ENCODE assay signal across 8 mouse cellular contexts in genomic region chr13:109992775-109993505, GRCm38 (mm10).
A peak's percentile ranks its signal among the peaks of the same experiment; 100 is the strongest.
DNase-seq lines count a peak whose midpoint lies in the region; ATAC-seq and TF ChIP-seq lines count a peak whose summit lies in the region.

No protein-coding gene starts in this region.

- no peak overlapping the region for H3K27ac ChIP-seq in intestine, embryonic 16.5 days (ENCODE audit: low read length)
- no peak overlapping the region for H3K27ac ChIP-seq in lung, embryonic 14.5 days (ENCODE audit: low read depth)
- H3K27ac ChIP-seq in liver, embryonic 11.5 days (ENCODE audit: low read depth, low read length): no peak overlapping the region

- H3K4me1 ChIP-seq in intestine, embryonic 16.5 days (ENCODE audit: control insufficient read depth, insufficient read depth, low read length): no peaks in the 10 kb centered on the region
- peaks cover 6% of the 10 kb centered on the region for H3K4me1 ChIP-seq in lung, embryonic 14.5 days (ENCODE audit: insufficient read depth)
- H3K4me1 ChIP-seq in liver, embryonic 11.5 days (replicated peaks; ENCODE audit: control insufficient read depth, insufficient read depth, low read length): no peaks in the 10 kb centered on the region

- no peaks in the 10 kb centered on the region for H3K36me3 ChIP-seq in intestine, embryonic 16.5 days (ENCODE audit: control insufficient read depth, insufficient read depth, low read length)
- H3K36me3 ChIP-seq in lung, embryonic 14.5 days (ENCODE audit: insufficient read depth): no peaks in the 10 kb centered on the region
- H3K36me3 ChIP-seq in liver, embryonic 11.5 days (ENCODE audit: control insufficient read depth, insufficient read depth, low read length): no peaks in the 10 kb centered on the region

- H3K4me3 ChIP-seq in intestine, embryonic 16.5 days (ENCODE audit: low read length): no peak overlapping the region
- H3K4me3 ChIP-seq in lung, embryonic 14.5 days (ENCODE audit: low read depth, low read length): no peak overlapping the region
- H3K4me3 ChIP-seq in liver, embryonic 11.5 days (ENCODE audit: low read depth, low read length): no peak overlapping the region

- no peak overlapping the region for H3K4me2 ChIP-seq in intestine, embryonic 16.5 days (ENCODE audit: low read depth, low read length)
- H3K4me2 ChIP-seq in lung, embryonic 14.5 days: no peak overlapping the region
- H3K4me2 ChIP-seq in liver, embryonic 11.5 days: no peak overlapping the region

- no peaks in the 10 kb centered on the region for H3K27me3 ChIP-seq in intestine, embryonic 16.5 days (replicated peaks; ENCODE audit: control insufficient read depth, insufficient read depth, low read length)
- no peaks in the 10 kb centered on the region for H3K27me3 ChIP-seq in lung, embryonic 14.5 days (ENCODE audit: insufficient read depth, low read length)
- H3K27me3 ChIP-seq in liver, embryonic 11.5 days (replicated peaks; ENCODE audit: control insufficient read depth, insufficient read depth, low read length): no peaks in the 10 kb centered on the region

- 59% methylated on average over 5 of the region's 5 CpGs for WGBS in intestine, embryonic 16.5 days
- WGBS in lung, embryonic 14.5 days: 31% methylated on average over 5 of the region's 5 CpGs
- 65% methylated on average over 5 of the region's 5 CpGs for WGBS in liver, embryonic 11.5 days

- no peak overlapping the region for H3K9ac ChIP-seq in intestine, embryonic 16.5 days (ENCODE audit: low read depth, low read length)
- H3K9ac ChIP-seq in lung, embryonic 14.5 days: no peak overlapping the region
- no peak overlapping the region for H3K9ac ChIP-seq in liver, embryonic 11.5 days (ENCODE audit: low read depth, low read length)

- DNase-seq in left cerebral cortex, postnatal 25 days (ENCODE audit: low spot score in 2 of 2): peak; percentile 45 to 59
- DNase-seq in left cerebral cortex, postnatal 36 days (ENCODE audit: low spot score in 2 of 2): no peak
- DNase-seq in adrenal gland, postnatal 4 days (ENCODE audit: low spot score in 2 of 2): peak; percentile 27 to 47
- DNase-seq in fibroblast of lung, adult 2 months (ENCODE audit: low read depth): peak; percentile 40
- peak; percentile 94 for DNase-seq in lung, embryonic 14.5 days
- DNase-seq in natural killer cell, adult 2 months (ENCODE audit: low spot score in 2 of 2): no peak
- DNase-seq in liver, embryonic 11.5 days (ENCODE audit: low spot score): no peak

- 0 out of 2 replicates have a peak, but pooled peaks have one; percentile 42 for ATAC-seq in intestine, embryonic 16.5 days
- peak; percentile 85; the same call in 1 of the 2 replicates for ATAC-seq in lung, embryonic 14.5 days (ENCODE audit: insufficient read depth)
- ATAC-seq in liver, embryonic 11.5 days (replicated peaks; ENCODE audit: low FRiP score): no peak

- intact Hi-C loops in left cerebral cortex, postnatal 25 days (cut with DNase I): no loop called here
- intact Hi-C loops in left cerebral cortex, postnatal 36 days (cut with DNase I): no loop called here

- no peaks in the 10 kb centered on the region for H3K9me3 ChIP-seq in intestine, embryonic 16.5 days (ENCODE audit: control insufficient read depth, low read length)
- H3K9me3 ChIP-seq in lung, embryonic 14.5 days (ENCODE audit: low read depth, low read length): no peaks in the 10 kb centered on the region
- no peaks in the 10 kb centered on the region for H3K9me3 ChIP-seq in liver, embryonic 11.5 days (ENCODE audit: control insufficient read depth, low read length)

- no peak for TF ChIP-seq CTCF in lung, embryonic 14.5 days (IDR thresholded peaks at IDR 0.05; ENCODE audit: low read depth)

Comparison
In these comparisons a context has a peak if more than half of its experiments do, and no peak if none do; other contexts are left out.
1. DNase-seq: peak in left cerebral cortex, postnatal 25 days (2 of 2), adrenal gland, postnatal 4 days (2 of 2), fibroblast of lung, adult 2 months (single experiment) and lung, embryonic 14.5 days (single experiment); none in left cerebral cortex, postnatal 36 days (0 of 2), natural killer cell, adult 2 months (0 of 2) and liver, embryonic 11.5 days (single experiment).